Mouse (Mus musculus) embryonic facial prominence, embryonic 11.5 days (tissue): ENCODE data around the gene Luc7l. TPM values are rescaled to one million over a fixed set of nuclear protein-coding genes. Genes with fewer than 3 reads are reported as not detected.

Experiments used
- ATAC-seq: fragments of 200-750 bp; cut with Nextera tagmentation; replicated peaks from 2 replicates; pipeline ENCODE4 v1.8.0; 2017; ENCODE audit warnings: low read depth; ENCODE audit not compliant: insufficient number of reproducible peaks, low FRiP score, low TSS enrichment
- DNase-seq: peaks from one replicate; pipeline ENCODE4 v3.0.0-alpha.2; 2015; ENCODE audit warnings: low spot score
- H3K27ac ChIP-seq: fragments of 300-500 bp; sonication (generic); replicated peaks from 2 replicates; pipeline ENCODE4 v1.5.1; 2014; ENCODE audit warnings: mild to moderate bottlenecking, low read depth, low read length, control low read depth
- H3K27me3 ChIP-seq: fragments of 300-500 bp; sonication (generic); 2 replicates; pipeline ENCODE4 v1.6.1; 2014; ENCODE audit warnings: mild to moderate bottlenecking, low read length, moderate library complexity, mixed read lengths; ENCODE audit not compliant: control insufficient read depth, insufficient read depth
- H3K36me3 ChIP-seq: fragments of 300-500 bp; sonication (generic); replicated peaks from 2 replicates; pipeline ENCODE4 v1.6.1; 2014; ENCODE audit warnings: low read depth, mild to moderate bottlenecking, low read length, moderate library complexity, mixed read lengths; ENCODE audit not compliant: control insufficient read depth, insufficient read depth
- H3K4me1 ChIP-seq: fragments of 300-500 bp; sonication (generic); 2 replicates; pipeline ENCODE4 v1.6.1; 2014; ENCODE audit warnings: low read length, mixed read lengths; ENCODE audit not compliant: control insufficient read depth, insufficient read depth
- H3K4me2 ChIP-seq: fragments of 300-500 bp; sonication (generic); 2 replicates; pipeline ENCODE4 v1.6.1; 2014; ENCODE audit warnings: low read depth, mild to moderate bottlenecking, control low read depth, low read length, moderate library complexity
- H3K4me3 ChIP-seq: fragments of 300-500 bp; sonication (generic); 2 replicates; pipeline ENCODE4 v1.5.1; 2014; ENCODE audit warnings: low read depth, low read length, control low read depth
- H3K9ac ChIP-seq: fragments of 300-500 bp; sonication (generic); replicated peaks from 2 replicates; pipeline ENCODE4 v1.6.1; 2014; ENCODE audit warnings: mild to moderate bottlenecking, control low read depth, low read length
- H3K9me3 ChIP-seq: fragments of 300-500 bp; sonication (generic); replicated peaks from 2 replicates; pipeline ENCODE4 v1.6.1; 2016; ENCODE audit warnings: mild to moderate bottlenecking, low read length, inconsistent platforms, mixed read lengths; ENCODE audit not compliant: control insufficient read depth
- WGBS: fragments of 180-500 bp; shearing (Covaris S2); extraction: QIAGEN DNeasy Blood & Tissue Kit; methylation state at CpG from one replicate; pipeline ENCODE4 v1.1.7; 2014; 5-methylcytosine and 5-hydroxymethylcytosine counted together
- polyA plus RNA-seq: library from polyadenylated mRNA; unstranded; fragments of >200 nt; fragmentation: Nextera tagmentation; extraction: Ambion mirVana; gene quantifications from 2 replicates; pipeline ENCODE4 v1.2.1, GENCODE M21; 2014

Gene Luc7l
- 140 and 147 TPM in 2 replicates for polyA plus RNA-seq

DNA sequence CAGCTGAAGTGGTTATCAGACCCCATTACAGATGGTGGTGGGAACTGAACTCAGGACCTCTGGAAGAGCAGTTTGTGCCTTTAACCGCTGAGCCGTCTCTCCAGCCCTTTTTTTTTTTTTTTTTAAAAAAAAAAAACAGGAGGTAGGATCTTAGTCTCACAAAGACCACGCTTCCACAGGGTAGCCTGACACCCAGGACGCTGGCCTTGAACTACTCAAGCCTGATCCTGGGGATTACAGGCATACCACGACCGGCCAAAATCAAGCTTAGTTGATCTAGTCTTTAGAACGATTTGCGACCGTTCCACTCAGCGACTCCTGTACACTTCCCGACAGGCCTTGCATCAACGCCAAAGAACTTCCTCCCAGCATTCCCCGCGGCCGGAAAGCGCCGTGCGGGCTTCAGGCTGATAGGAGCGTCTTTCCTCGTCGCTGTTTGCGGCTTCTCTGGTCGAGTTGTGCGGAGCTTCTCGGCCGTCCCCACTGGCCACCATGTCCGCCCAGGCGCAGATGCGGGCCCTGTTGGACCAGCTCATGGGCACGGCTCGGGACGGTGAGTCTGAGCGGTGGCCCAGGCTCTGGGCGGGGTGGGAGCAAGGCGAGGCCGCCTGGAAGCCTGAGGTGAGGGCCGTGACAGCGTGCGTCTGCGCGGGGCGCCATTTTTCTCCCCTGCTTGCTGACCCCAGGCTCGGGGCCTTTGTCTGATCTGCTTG, at the start of gene Luc7l:
Gene Luc7l, plus strand, starts transcription at position 358 of the 713 bp plus-strand sequence.
- no peaks in the 10 kb centered on the region for H3K9me3 ChIP-seq
- peak; percentile 93 for ATAC-seq
- under 1% methylated on average over 43 of the region's 43 CpGs for WGBS

DNA sequence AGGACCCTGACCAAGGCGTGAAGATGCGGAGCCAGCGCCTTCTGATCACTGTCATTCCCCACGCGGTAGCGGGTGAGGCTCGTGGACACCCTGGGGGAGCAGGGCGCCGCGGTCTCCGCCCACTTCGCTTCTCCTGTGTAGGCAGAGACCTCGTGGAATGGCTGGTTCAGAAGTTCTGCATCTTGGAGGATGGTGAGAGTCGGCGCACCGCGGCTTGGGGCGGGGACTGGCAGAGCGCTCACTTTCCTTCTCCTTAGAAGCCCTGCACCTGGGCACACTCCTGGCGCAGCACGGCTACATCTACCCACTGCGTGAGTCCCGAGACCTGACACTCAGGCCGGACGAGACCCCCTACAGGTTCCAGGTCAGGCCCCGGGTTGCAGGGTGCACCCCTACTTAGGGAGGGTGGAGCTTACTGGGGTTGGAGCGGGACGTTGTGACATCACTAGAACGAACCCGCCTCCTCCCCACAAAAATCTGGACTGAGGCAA, 49.3 kb upstream of the Luc7l start:
- DNase-seq (peak; percentile 17), ATAC-seq (no peak)
- Histone ChIP-seq H3K4me2 (peak overlapping the region; percentile 83), H3K9ac (0 out of 2 replicates have a peak overlapping the region, but pooled peaks have one; percentile 30), H3K4me1 (no peaks in the 10 kb centered on the region; the same call in 1 of the 2 replicates), H3K4me3 (peak overlapping the region; percentile 33), H3K27ac (no peak overlapping the region), H3K27me3 (peaks cover 44% of the 10 kb centered on the region), H3K36me3 (no peaks in the 10 kb centered on the region), H3K9me3 (no peaks in the 10 kb centered on the region)
- 1% methylated on average over 30 of the region's 30 CpGs for WGBS

More for the DNA sequence above, at the start of gene Luc7l:
- peak; percentile 97 for DNase-seq
- Histone ChIP-seq H3K4me2 (peak within 1 kb of the TSS; percentile 62), H3K9ac (peak within 1 kb of the TSS; percentile 99), H3K4me3 (peak within 1 kb of the TSS; percentile 93), H3K27ac (peak within 1 kb of the TSS; percentile 98), H3K36me3 (no peaks in the 10 kb centered on the region; the same call in 1 of the 2 replicates), H3K4me1 (no peaks in the 10 kb centered on the region), H3K27me3 (no peaks in the 10 kb centered on the region)

DNA sequence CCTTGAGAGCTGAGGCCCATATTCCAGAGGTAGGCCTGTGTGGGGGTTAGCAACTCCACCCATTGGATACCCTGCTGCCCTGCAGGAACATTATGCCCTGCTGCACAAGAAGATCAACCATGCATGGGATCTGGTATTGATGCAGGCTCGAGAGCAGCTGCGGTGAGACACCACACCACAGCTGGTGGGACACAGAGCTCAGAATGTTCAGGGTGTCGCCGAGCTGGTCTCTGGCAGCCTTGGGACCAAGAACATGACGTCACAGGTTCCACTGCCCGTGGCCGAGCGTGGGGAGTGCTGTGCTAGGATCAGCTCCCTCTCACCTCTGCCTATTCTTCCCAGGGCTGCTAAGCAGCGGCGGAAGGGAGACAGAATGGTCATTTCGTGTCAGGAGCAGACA, 47.9 kb upstream of the Luc7l start:
- DNase-seq (no peak), ATAC-seq (no peak)
- H3K36me3 ChIP-seq, result no peaks in the 10 kb centered on the region
- peaks cover 41% of the 10 kb centered on the region for H3K27me3 ChIP-seq
- no peaks in the 10 kb centered on the region; the same call in 1 of the 2 replicates for H3K4me1 ChIP-seq
- no peak overlapping the region for H3K27ac ChIP-seq
- no peak overlapping the region for H3K9ac ChIP-seq
- no peaks in the 10 kb centered on the region for H3K9me3 ChIP-seq
- WGBS, result 34% methylated on average over 11 of the region's 11 CpGs
- no peak overlapping the region for H3K4me2 ChIP-seq
- H3K4me3 ChIP-seq, result no peak overlapping the region

DNA sequence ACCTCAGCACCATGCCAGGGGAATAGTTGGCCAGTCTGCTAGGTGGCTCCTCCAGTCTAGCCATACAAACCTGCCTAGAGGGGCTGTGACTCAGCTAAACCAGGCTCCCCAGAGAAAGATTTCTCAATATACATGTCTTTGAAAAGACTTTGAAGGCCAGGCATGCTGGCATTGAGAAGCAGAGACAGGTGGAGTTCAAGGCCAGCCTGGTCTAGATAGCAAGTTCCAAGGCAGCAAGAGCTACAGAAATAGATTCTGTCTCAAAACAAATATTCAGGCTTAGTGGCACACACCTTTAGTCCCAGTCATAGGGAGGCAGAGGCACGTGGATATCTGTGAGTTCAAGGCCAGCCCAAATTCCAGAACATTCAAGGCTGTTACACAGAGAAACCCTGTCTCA, 46.3 kb upstream of the Luc7l start:
- Histone ChIP-seq H3K4me3 (no peak overlapping the region), H3K27me3 (peaks cover 27% of the 10 kb centered on the region), H3K4me2 (no peak overlapping the region), H3K4me1 (no peaks in the 10 kb centered on the region; the same call in 1 of the 2 replicates), H3K27ac (no peak overlapping the region), H3K36me3 (no peaks in the 10 kb centered on the region), H3K9me3 (no peaks in the 10 kb centered on the region), H3K9ac (no peak overlapping the region)
- ATAC-seq (no peak), DNase-seq (no peak)
- WGBS, result 72% methylated on average over 1 of the region's 1 CpGs

DNA sequence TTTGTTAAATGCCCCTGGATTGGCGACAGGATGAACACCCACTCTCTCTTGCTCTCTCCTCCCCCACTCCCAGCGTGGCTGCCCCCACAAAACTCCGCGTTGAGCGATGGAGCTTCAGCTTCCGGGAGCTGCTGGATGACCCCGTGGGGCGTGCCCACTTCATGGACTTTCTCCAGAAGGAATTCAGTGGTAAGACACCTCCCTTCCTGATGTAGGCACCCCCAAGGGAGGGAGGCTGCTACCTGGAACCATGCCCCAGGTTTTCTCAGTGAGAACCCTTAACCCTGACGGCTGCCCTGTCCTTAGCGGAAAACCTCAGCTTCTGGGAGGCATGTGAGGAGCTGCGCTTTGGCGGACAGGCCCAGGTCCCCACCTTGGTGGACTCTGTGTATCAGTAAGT, 45.0 kb upstream of the Luc7l start, which contains the start of gene Arhgdig:
Gene Arhgdig, minus strand, starts transcription at position 101 of the 400 bp plus-strand sequence.
- DNase-seq, result no peak
- WGBS, result 90% methylated on average over 12 of the region's 12 CpGs
- Histone ChIP-seq H3K4me2 (no peak within 1 kb of the TSS), H3K4me3 (no peak within 1 kb of the TSS), H3K27me3 (peaks cover 14% of the 10 kb centered on the region), H3K4me1 (no peaks in the 10 kb centered on the region), H3K27ac (no peak within 1 kb of the TSS), H3K9me3 (no peaks in the 10 kb centered on the region), H3K36me3 (no peaks in the 10 kb centered on the region), H3K9ac (no peak within 1 kb of the TSS)
- no peak for ATAC-seq

DNA sequence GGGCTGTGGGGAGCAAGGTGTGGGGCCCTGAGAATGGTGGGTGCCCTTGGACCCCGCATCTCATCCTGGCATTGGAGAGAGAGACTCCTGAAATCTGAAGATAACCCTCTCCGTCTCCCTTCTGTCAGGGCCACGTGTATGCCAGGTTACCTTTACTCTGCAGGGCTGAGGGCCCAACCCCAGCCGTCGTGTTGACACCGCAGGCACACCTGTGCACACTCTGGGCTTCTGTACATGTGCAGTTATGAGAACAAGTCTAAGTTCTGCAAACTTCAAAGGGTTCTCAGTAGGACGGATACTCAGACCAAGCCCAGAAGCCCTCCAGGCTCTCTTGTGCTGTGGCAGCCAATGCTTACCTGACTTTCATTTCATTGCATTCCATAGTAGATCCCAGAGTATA, 40.5 kb upstream of the Luc7l start:
- Histone ChIP-seq H3K9ac (no peak overlapping the region), H3K4me2 (no peak overlapping the region), H3K9me3 (no peaks in the 10 kb centered on the region), H3K4me1 (no peaks in the 10 kb centered on the region), H3K4me3 (no peak overlapping the region), H3K36me3 (no peaks in the 10 kb centered on the region), H3K27me3 (no peaks in the 10 kb centered on the region), H3K27ac (no peak overlapping the region)
- ATAC-seq (no peak), DNase-seq (no peak)
- WGBS, result 89% methylated on average over 7 of the region's 7 CpGs

DNA sequence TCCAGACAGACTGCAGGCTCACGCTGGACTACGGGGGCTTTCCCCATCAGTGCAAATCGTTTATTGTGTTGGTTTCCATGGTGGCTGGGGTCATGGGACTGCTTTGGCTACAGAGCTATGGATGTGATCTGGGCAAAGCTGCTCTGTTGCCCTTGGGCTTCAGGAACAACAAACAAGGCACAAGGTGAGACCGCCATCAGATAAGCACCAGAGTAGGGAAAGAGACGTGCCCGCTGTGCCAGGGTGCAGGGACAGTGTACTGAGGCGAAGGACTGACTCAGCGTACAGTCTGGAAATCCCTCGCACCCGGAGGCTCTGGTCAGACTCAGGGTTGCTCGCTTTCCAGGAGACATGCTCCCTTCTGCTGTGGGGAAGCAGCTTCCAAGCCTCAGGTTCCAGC, 40.0 kb upstream of the Luc7l start:
- Histone ChIP-seq H3K4me2 (no peak overlapping the region), H3K4me3 (no peak overlapping the region), H3K9ac (no peak overlapping the region), H3K27ac (no peak overlapping the region), H3K27me3 (no peaks in the 10 kb centered on the region), H3K9me3 (no peaks in the 10 kb centered on the region), H3K4me1 (no peaks in the 10 kb centered on the region), H3K36me3 (no peaks in the 10 kb centered on the region)
- 91% methylated on average over 11 of the region's 11 CpGs for whole genome bisulfite sequencing
- DNase-seq (no peak), ATAC-seq (no peak)

DNA sequence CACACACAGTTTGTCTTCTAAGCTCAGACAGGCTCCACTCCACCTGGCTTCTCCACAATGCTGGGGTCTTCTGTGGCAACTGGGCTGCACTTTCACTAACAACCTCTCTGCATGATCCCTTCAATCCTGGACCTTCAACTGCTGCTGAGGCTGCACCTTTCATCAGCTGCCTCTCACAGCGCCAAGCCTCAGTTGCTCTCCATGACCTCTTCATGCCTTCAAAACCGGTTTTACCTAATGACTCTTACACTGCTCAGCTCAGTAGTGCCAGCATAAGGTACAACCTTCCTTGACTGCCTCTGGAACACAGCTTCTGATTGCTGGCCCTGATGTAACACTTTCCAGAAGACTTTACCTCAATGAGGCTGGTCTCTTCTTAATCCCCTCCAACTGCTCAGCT, 31.2 kb upstream of the Luc7l start:
- H3K27ac ChIP-seq, result no peak overlapping the region
- no peak for ATAC-seq
- no peaks in the 10 kb centered on the region for H3K36me3 ChIP-seq
- no peaks in the 10 kb centered on the region for H3K9me3 ChIP-seq
- no peak overlapping the region for H3K4me2 ChIP-seq
- no peak for DNase-seq
- H3K27me3 ChIP-seq, result no peaks in the 10 kb centered on the region
- H3K9ac ChIP-seq, result no peak overlapping the region
- WGBS, result 70% methylated on average over 2 of the region's 2 CpGs
- H3K4me1 ChIP-seq, result no peaks in the 10 kb centered on the region
- H3K4me3 ChIP-seq, result no peak overlapping the region
